Mouse (Mus musculus): ENCODE measurements around the gene Esd.

Gene Esd

GRCm38 (mm10) chr14:74732079-74732783 is at the start of gene Esd:
TSS of gene Esd (plus strand) at chr14:74732297.
- peak; percentile 95 for DNase-seq (ENCODE audit: low spot score in 2 of 2)

- no peak for DNase-seq (ENCODE audit: low spot score in 2 of 2)
Observed at GRCm38 (mm10) chr14:74684298-74684978, 47.7 kb upstream of the Esd start.

- no peak for DNase-seq (ENCODE audit: low spot score in 2 of 2)
Observed at GRCm38 (mm10) chr14:74691963-74692362, 40.1 kb upstream of the Esd start.

GRCm38 (mm10) chr14:74696766-74697165 is 35.3 kb upstream of the Esd start:
- no peak for DNase-seq (ENCODE audit: low spot score in 2 of 2)

- no peak for DNase-seq (ENCODE audit: low spot score in 2 of 2)
Observed at GRCm38 (mm10) chr14:74697432-74697831, 34.7 kb upstream of the Esd start.

- DNase-seq (ENCODE audit: low spot score in 2 of 2): no peak
Observed at GRCm38 (mm10) chr14:74699241-74699640, 32.9 kb upstream of the Esd start.

- no peak for DNase-seq (ENCODE audit: low spot score in 2 of 2)
Observed at GRCm38 (mm10) chr14:74703930-74704329, 28.2 kb upstream of the Esd start.

- peak; percentile 7 to 22 for DNase-seq (ENCODE audit: low spot score in 2 of 2)
Observed at GRCm38 (mm10) chr14:74709054-74709453, 23.0 kb upstream of the Esd start.

GRCm38 (mm10) chr14:74723541-74723940 is 8.6 kb upstream of the Esd start:
- DNase-seq (ENCODE audit: low spot score in 2 of 2): no peak

GRCm38 (mm10) chr14:74731221-74732078 is 647 bp upstream of the Esd start:
- no peak for DNase-seq (ENCODE audit: low spot score in 2 of 2)

- DNase-seq (ENCODE audit: low spot score in 2 of 2): no peak
Observed at GRCm38 (mm10) chr14:74733397-74733796, 1.3 kb downstream of the Esd start.

GRCm38 (mm10) chr14:74735471-74735870 is 3.4 kb downstream of the Esd start:
- no peak for DNase-seq (ENCODE audit: low spot score in 2 of 2)

- DNase-seq (ENCODE audit: low spot score in 2 of 2): no peak
Observed at GRCm38 (mm10) chr14:74736850-74737249, 4.8 kb downstream of the Esd start.

- DNase-seq (ENCODE audit: low spot score in 2 of 2): peak; percentile 64 to 73
Observed at GRCm38 (mm10) chr14:74764191-74764918, 32.3 kb downstream of the Esd start.

GRCm38 (mm10) chr14:74767892-74768291 is 35.8 kb downstream of the Esd start:
- DNase-seq (ENCODE audit: low spot score in 2 of 2): no peak

GRCm38 (mm10) chr14:74774046-74774619 is 42.0 kb downstream of the Esd start:
- no peak for DNase-seq (ENCODE audit: low spot score in 2 of 2)

- no peak for DNase-seq (ENCODE audit: low spot score in 2 of 2)
Observed at GRCm38 (mm10) chr14:74784243-74784934, 52.3 kb downstream of the Esd start.

GRCm38 (mm10) chr14:74787717-74788116 is 55.6 kb downstream of the Esd start:
- DNase-seq (ENCODE audit: low spot score in 2 of 2): no peak

- no peak for DNase-seq (ENCODE audit: low spot score in 2 of 2)
Observed at GRCm38 (mm10) chr14:74788766-74789165, 56.7 kb downstream of the Esd start.

- no peak for DNase-seq (ENCODE audit: low spot score in 2 of 2)
Observed at GRCm38 (mm10) chr14:74790535-74790934, 58.4 kb downstream of the Esd start.

- DNase-seq (ENCODE audit: low spot score in 2 of 2): no peak
Observed at GRCm38 (mm10) chr14:74792793-74793192, 60.7 kb downstream of the Esd start.
